Mouse (Mus musculus) R1 (cell line): ENCODE measurements at regions not wholly inside any gene's neighbourhood (a gene's known extent, or its start where the extent isn't known, plus 50 kb on each side); places are given as distances from the start of the nearest gene placed in this dataset.
A peak's percentile ranks its signal among the peaks of the same experiment; 100 is the strongest.

Experiments
- DNase-seq: peaks from one replicate; pipeline ENCODE4 v3.0.0-alpha.2; 2018; ENCODE audit warnings: low read depth, low spot score

GRCm38 (mm10) chr9:116332485-116333118 is 157.4 kb upstream of the Tgfbr2 start:
- DNase-seq: no peak

GRCm38 (mm10) chr9:116331406-116331805 is 156.2 kb upstream of the Tgfbr2 start:
- DNase-seq: no peak

- no peak for DNase-seq
Observed at GRCm38 (mm10) chr9:116330796-116331195, 155.6 kb upstream of the Tgfbr2 start.

GRCm38 (mm10) chr9:116329147-116329546 is 154.0 kb upstream of the Tgfbr2 start:
- no peak for DNase-seq

GRCm38 (mm10) chr9:116328201-116328600 is 153.0 kb upstream of the Tgfbr2 start:
- DNase-seq: no peak

- no peak for DNase-seq
Observed at GRCm38 (mm10) chr9:116327080-116327479, 151.9 kb upstream of the Tgfbr2 start.

GRCm38 (mm10) chr9:116324971-116325370 is 149.8 kb upstream of the Tgfbr2 start:
- DNase-seq: no peak

- no peak for DNase-seq
Observed at GRCm38 (mm10) chr9:116323871-116324721, 148.9 kb upstream of the Tgfbr2 start.

GRCm38 (mm10) chr9:116321908-116322307 is 146.7 kb upstream of the Tgfbr2 start:
- DNase-seq: no peak

- DNase-seq: peak; percentile 69
Observed at GRCm38 (mm10) chr9:116319421-116319820, 144.3 kb upstream of the Tgfbr2 start.

- peak; percentile 82 for DNase-seq
Observed at GRCm38 (mm10) chr9:116316582-116317095, 141.5 kb upstream of the Tgfbr2 start.

GRCm38 (mm10) chr9:116314803-116315202 is 139.6 kb upstream of the Tgfbr2 start:
- no peak for DNase-seq

GRCm38 (mm10) chr9:116313932-116314790 is 139.0 kb upstream of the Tgfbr2 start:
- peak; percentile 65 for DNase-seq

- DNase-seq: no peak
Observed at GRCm38 (mm10) chr9:116311364-116311763, 136.2 kb upstream of the Tgfbr2 start.

GRCm38 (mm10) chr9:116301602-116302001 is 126.4 kb upstream of the Tgfbr2 start:
- DNase-seq: no peak

- DNase-seq: no peak
Observed at GRCm38 (mm10) chr9:116298791-116299190, 123.6 kb upstream of the Tgfbr2 start.

- no peak for DNase-seq
Observed at GRCm38 (mm10) chr9:116296349-116296748, 121.2 kb upstream of the Tgfbr2 start.

- no peak for DNase-seq
Observed at GRCm38 (mm10) chr9:116294073-116294472, 118.9 kb upstream of the Tgfbr2 start.

GRCm38 (mm10) chr9:116293110-116293509 is 118.0 kb upstream of the Tgfbr2 start:
- peak; percentile 19 for DNase-seq

GRCm38 (mm10) chr9:116291624-116292023 is 116.5 kb upstream of the Tgfbr2 start:
- DNase-seq: no peak

- DNase-seq: no peak
Observed at GRCm38 (mm10) chr9:116290896-116291295, 115.7 kb upstream of the Tgfbr2 start.
